Mouse (Mus musculus): Measurements from ENCODE around the gene Tmem108.

The Tmem108 gene

DNA sequence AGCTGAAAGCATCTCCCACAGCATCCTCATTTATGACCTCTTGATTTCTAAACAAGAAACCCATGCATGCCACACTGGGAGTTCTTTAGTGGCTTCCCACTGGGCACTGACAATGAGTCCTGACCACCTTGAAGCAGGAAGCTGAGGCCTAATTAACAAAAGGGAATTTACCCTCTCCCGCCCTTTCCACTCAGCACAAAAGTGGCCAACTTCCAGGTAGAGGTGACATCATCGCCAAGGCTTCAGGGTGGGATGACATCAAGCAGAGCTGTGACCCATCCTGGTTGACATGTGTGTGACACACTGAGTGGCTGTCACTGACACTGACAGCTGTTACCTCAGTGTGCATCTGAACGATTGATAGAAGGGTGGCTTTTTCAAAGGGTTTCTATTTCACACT, 124.8 kb downstream of the Tmem108 start:
- DNase-seq (ENCODE audit: low spot score in 2 of 2), result no peak

- DNase-seq (ENCODE audit: low spot score in 2 of 2), result no peak
These were observed 132.7 kb downstream of the Tmem108 start for GRCm38 (mm10) chr9:103628861-103629469.

- DNase-seq (ENCODE audit: low spot score in 2 of 2), result no peak
These were observed 134.2 kb downstream of the Tmem108 start for GRCm38 (mm10) chr9:103627404-103627900.

GRCm38 (mm10) chr9:103626156-103626555, 135.5 kb downstream of the Tmem108 start:
- no peak for DNase-seq (ENCODE audit: low spot score in 2 of 2)

- peak; percentile 21 to 69 for DNase-seq (ENCODE audit: low spot score in 2 of 2)
These were observed 137.0 kb downstream of the Tmem108 start for GRCm38 (mm10) chr9:103624649-103625048.

- DNase-seq (ENCODE audit: low spot score in 2 of 2), result no peak
These were observed 137.9 kb downstream of the Tmem108 start for GRCm38 (mm10) chr9:103623560-103624316.

GRCm38 (mm10) chr9:103622988-103623387, 138.6 kb downstream of the Tmem108 start:
- no peak for DNase-seq (ENCODE audit: low spot score in 2 of 2)

DNA sequence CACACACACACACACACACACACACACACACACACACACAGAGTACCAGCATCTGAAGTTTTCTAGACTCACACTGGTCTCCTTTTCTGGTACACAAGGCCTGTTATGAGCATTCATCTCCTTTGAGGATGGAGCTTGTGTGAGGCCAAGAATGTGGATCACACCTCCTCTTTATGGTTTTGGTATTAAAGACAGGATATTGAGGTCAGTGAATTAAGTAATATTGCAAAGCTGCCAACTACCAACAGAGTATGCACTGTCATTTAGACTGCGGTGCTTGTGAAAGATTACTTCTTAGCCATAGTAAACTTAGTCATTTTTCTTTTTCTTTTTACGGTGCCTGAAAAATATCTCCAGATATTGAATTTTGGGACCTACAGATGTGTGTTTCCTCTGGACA, 139.8 kb downstream of the Tmem108 start:
- no peak for DNase-seq (ENCODE audit: low spot score in 2 of 2)

DNA sequence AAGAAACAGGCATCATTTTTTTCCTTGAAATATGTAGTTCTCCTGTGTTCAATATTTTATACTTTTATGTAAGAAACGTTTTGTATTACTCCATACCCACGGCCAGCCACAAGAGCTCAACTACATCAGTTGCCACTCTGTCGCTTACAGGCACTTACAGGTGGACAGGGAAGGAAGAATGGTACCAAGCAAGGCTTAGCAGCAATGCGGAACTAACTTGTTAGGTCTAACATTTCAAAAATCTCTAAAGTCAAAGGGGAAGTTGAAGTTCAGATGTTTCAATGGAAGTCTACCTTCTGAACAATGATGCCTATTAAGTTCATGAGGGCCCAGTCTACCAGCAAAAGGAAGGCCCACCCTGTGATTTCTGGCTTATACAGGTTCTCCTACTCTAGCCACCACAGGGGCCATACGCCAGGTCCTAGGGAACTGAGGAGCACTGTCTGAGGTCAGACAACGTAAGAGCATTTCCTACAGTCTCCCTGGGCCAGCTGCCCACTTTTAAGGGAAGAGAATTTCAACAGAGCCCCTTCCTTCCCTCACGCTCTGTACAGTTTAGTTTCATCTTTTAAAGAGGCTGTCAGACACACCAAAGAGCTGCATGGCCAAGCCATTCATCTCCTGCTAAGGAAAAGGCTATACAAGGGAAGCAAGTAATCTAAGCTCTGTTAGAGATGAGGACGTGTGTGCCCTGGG, 141.0 kb downstream of the Tmem108 start:
- no peak for DNase-seq (ENCODE audit: low spot score in 2 of 2)

- DNase-seq (ENCODE audit: low spot score in 2 of 2), result no peak
These were observed 147.4 kb downstream of the Tmem108 start for GRCm38 (mm10) chr9:103614260-103614659.

GRCm38 (mm10) chr9:103608161-103609058, 153.2 kb downstream of the Tmem108 start:
- no peak for DNase-seq (ENCODE audit: low spot score in 2 of 2)

DNA sequence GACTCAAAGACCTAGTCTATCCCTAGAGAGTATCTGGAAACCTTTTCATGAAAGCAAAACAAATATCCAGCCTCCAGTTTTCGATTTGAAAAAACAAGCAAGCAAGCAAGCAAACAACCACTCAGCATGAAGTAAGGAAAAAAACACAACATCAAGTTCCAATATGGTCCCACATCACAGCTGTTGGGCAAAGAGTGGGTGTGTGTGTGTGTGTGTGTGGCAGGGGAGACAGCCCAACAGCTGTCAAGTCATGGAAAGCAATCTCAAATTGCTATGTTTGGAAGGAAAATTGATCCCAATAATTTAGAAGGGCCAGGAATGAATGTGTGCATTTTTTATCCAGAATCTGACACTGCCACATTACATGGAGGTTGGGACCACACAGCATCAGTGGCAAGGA, 155.6 kb downstream of the Tmem108 start:
- DNase-seq (ENCODE audit: low spot score in 2 of 2), result no peak

GRCm38 (mm10) chr9:103603792-103604191, 157.8 kb downstream of the Tmem108 start:
- DNase-seq (ENCODE audit: low spot score in 2 of 2), result no peak

GRCm38 (mm10) chr9:103601878-103602277, 159.8 kb downstream of the Tmem108 start:
- DNase-seq (ENCODE audit: low spot score in 2 of 2), result no peak

GRCm38 (mm10) chr9:103600834-103601233, 160.8 kb downstream of the Tmem108 start:
- no peak for DNase-seq (ENCODE audit: low spot score in 2 of 2)

- no peak for DNase-seq (ENCODE audit: low spot score in 2 of 2)
These were observed 161.7 kb downstream of the Tmem108 start for GRCm38 (mm10) chr9:103599908-103600307.

- no peak for DNase-seq (ENCODE audit: low spot score in 2 of 2)
These were observed 163.8 kb downstream of the Tmem108 start for GRCm38 (mm10) chr9:103597861-103598260.

GRCm38 (mm10) chr9:103595190-103595837, 166.3 kb downstream of the Tmem108 start:
- DNase-seq (ENCODE audit: low spot score in 2 of 2), result no peak

GRCm38 (mm10) chr9:103594423-103595189, 167.0 kb downstream of the Tmem108 start:
- DNase-seq (ENCODE audit: low spot score in 2 of 2), result no peak

- no peak for DNase-seq (ENCODE audit: low spot score in 2 of 2)
These were observed 168.6 kb downstream of the Tmem108 start for GRCm38 (mm10) chr9:103593079-103593478.
